Mouse (Mus musculus) lung, postnatal 4 days (tissue): ENCODE data around the gene Zbed4.
"Not testable (repeated sequence)": the region's sequence is repeated elsewhere in the genome, so short reads cannot be mapped to it uniquely, and the experiment has no call there.

Source experiments
- DNase-seq, 2 experiments: peaks; one replicate each; pipeline ENCODE4 v3.0.0; 2021

Gene Zbed4

GRCm38 (mm10) chr15:88813873-88814272 is 62.4 kb downstream of the Zbed4 start:
- not testable (repeated sequence) for DNase-seq

- no peak for DNase-seq
Measured at GRCm38 (mm10) chr15:88814411-88815047, 63.1 kb downstream of the Zbed4 start.

- DNase-seq = no peak
Measured at GRCm38 (mm10) chr15:88815196-88815700, 63.8 kb downstream of the Zbed4 start.

- DNase-seq = peak; percentile 100
Measured at GRCm38 (mm10) chr15:88819026-88819905, 67.8 kb downstream of the Zbed4 start, which contains the start of the genes Alg12 and Creld2. TSS of gene Alg12 (minus strand) at chr15:88819318. TSS of gene Creld2 (plus strand) at chr15:88819646.

GRCm38 (mm10) chr15:88819906-88820303 is 68.4 kb downstream of the Zbed4 start:
- DNase-seq = no peak

GRCm38 (mm10) chr15:88821403-88821802 is 69.9 kb downstream of the Zbed4 start:
- no peak for DNase-seq

- DNase-seq = no peak
Measured at GRCm38 (mm10) chr15:88822513-88822912, 71.1 kb downstream of the Zbed4 start.

- no peak for DNase-seq
Measured at GRCm38 (mm10) chr15:88823376-88823775, 71.9 kb downstream of the Zbed4 start.

GRCm38 (mm10) chr15:88827466-88827865 is 76.0 kb downstream of the Zbed4 start:
- no peak for DNase-seq

GRCm38 (mm10) chr15:88827991-88828799 is 76.7 kb downstream of the Zbed4 start:
- DNase-seq = peak; percentile 72 to 81

- DNase-seq = peak; percentile 87 to 90
Measured at GRCm38 (mm10) chr15:88828800-88829705, 77.6 kb downstream of the Zbed4 start.

- no peak for DNase-seq
Measured at GRCm38 (mm10) chr15:88829791-88830440, 78.5 kb downstream of the Zbed4 start.

GRCm38 (mm10) chr15:88830696-88831095 is 79.2 kb downstream of the Zbed4 start:
- DNase-seq = no peak

GRCm38 (mm10) chr15:88831482-88831881 is 80.0 kb downstream of the Zbed4 start:
- peak; percentile 67 to 77 for DNase-seq

- no peak for DNase-seq
Measured at GRCm38 (mm10) chr15:88832536-88832935, 81.1 kb downstream of the Zbed4 start.
